Mouse (Mus musculus): ENCODE measurements at regions not wholly inside any gene's neighbourhood (a gene's known extent, or its start where the extent isn't known, plus 50 kb on each side); places are given as distances from the start of the nearest gene placed in this dataset.
A peak's percentile ranks its signal among the peaks of the same experiment; 100 is the strongest.

DNA sequence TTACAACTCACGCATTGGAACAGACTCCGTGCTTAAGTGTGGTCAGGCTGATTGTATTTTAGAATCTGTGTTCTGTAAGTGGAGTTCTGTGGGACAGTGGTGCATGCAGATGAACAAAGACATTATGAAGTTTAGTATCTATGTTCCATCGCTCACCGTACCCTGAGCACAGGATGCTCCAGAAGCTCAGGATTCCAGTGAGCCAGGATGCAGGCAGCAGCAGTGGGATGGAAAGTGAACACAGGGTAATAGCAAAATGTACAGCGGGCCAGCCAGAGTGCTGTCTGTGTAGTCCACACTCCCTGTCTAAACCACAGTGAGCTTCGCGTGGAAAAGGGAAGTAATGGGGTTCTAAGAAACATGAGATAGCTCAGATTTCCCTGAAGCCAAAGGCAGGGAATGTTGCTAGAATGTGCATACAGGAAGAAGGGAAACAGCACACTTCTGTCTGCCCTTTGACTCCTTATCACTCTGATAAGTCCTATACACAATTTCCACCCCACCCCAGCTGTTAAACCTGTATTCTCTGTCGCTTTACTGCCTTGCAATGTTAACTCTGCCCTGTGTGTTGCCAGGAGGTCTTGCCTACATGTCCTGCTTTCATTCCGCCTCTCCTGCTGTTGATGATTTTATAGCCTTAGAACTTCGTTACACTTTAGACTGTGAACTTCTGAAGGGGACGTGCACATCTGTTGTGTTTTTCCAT, 178.3 kb upstream of the Btg1 start:
- no peak for DNase-seq

DNA sequence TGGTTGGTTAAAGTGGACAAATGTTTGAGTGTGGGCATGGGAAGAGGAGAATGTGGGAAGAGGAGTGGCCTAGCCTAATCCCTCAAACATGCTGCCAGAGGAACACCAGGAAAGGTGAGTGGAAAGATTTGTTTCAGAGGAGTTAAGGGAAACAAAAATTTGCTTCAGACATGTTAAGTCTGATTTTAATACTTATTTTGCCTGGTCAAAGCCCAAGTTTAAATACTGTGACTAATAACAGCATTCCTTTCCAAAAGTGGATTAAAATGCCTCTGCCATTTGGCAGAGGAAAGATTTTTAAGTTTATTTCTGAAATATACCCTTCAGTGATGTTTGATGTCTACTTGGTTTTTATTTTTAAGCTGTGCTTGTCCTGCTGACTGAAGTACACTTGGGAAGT, 174.6 kb upstream of the Btg1 start:
- DNase-seq: no peak

DNA sequence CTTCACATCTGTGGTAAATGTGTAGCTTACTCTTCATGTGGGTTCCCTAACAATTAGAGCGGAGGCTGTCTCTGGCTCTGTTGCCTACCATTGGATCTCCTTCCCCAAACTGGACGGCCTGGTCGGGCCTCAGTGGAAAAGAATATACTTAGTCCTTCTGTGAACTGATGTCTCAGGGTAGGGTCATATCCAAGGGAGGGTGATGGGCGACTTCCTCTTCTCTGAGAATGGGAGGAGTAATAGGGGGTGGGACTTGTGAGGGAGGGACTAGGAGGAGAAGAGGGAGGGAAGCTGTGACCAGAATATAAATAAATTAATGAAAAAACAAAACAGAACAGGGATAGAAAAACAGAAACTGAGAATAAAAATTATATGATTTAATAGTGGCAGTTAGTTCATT, 166.5 kb upstream of the Btg1 start:
- DNase-seq: no peak

DNA sequence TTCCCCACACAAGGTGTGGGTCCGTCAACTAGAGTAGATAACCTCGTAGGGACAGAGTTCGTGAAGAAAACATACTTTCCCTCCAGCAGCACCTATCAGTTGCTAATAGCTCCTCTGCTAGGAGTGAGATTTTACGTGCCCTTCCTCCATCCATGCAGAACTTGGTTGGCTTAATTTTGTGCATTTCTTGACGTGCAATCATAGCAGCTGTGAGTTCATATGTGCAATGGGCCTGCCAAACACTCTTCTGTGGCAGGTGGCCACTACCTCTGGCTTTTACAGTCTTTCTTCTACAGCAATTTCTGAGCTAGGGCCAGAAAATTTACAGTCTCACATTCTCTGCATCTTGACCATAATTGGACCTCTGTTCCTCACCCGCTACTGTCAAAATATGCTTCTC, 161.9 kb upstream of the Btg1 start:
- DNase-seq: no peak

DNA sequence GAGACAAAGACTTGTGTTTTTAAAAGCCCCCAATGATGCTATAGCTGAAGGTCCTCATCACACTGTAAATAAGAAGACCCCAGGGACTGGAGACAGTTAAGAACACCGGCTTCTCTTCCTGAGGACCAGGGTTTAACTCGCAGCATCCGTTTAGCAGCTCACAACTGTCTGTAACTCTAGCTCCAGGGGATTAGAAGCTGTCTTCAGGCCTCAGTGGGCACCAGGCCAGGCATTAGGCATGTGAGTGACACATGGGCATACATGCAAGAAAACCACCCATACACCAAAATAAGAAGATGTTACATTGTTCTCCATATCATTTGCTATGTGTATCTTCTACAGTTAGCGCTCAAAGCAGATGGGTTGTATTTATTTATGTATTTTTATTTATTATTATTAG, 158.3 kb upstream of the Btg1 start:
- no peak for DNase-seq

DNA sequence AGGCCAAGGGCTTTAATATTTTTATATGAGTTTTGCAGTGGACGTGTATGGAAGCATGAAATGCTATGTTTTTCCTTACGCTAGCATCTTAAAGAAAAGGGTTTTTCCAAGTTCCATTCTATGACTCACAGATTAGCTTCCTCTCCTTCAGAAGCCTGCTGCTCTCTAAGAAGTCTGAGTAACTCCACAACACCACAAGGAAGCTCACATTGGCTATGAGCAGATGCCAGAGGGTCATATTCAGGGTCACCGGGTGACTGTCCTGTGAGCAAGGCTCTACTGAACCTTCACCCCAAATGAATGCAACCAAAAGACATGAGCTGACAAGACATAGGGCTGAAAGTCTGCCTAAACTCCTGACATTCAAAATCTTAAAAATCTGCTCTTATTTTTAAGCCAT, 157.6 kb upstream of the Btg1 start:
- no peak for DNase-seq

DNA sequence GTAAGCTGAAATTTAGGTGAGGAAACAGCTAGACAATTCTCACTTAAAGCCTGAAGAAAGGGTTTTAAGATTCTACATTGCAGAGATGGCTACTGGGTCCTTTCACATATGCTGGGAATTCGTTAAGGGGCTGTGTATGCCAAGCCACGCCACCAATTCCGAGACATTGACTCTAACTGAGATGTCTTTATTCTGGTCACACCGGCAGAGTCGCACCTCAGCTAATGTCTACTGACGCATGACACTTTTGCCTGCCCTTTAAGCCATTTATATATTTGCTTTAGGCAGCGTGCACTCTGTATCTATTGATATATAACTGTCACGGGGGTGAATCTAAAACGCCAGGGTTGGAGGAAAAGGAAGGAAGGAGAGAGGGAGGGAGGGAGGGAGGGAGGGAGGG, 156.7 kb upstream of the Btg1 start:
- no peak for DNase-seq

DNA sequence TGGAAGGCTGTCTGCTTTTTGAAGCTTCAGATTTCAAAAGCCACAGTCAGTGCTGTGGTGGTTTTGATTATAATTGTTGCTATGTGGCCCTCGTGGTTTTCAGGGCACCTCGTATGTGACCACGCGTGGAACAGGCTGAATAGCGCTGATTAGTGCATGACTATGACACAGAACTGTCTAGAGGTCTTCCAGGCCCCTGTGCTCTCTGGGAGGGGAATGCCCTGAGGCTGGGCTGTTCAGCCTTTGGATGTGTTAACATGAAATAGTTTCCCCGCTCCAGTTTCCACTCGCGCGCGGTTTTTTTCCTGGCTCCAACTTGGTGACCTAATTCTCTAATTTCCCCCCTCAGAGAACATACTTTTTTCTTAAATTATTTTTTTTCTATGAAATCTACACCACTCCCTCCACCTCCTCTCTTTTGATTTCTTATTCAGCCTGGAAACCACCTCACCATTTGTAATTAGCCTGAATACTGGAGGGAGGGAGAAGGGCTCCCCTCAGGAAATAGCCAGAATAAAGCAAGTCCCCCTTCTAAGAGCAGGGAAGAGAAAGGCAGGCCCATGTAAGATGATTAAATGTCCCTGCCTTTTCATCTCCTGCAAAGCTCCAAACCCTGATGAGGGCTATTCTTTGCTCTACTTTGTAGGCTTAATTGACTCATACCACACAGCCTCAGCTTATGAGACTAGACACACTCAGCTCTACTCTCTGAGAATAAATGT, 156.0 kb upstream of the Btg1 start:
- DNase-seq: no peak

DNA sequence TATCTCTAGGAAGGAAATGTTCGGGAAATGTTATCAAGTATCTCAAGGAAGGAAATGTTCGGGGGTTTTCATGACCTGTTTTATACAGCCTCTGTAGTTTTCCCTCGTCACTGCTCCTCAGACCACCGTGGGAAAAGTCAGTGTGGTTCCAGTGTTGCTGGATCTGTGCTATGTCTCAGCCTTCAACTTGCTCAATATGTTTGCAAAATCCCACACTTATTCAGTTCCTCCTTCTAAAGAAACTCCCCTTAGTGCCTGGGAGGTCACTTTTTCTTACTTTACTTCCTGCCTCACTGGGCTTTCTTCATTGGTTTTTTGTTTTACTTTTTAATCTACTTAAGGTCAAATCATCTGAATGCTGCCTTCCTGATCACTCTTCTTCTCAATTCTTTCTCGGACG, 150.8 kb upstream of the Btg1 start:
- no peak for DNase-seq

DNA sequence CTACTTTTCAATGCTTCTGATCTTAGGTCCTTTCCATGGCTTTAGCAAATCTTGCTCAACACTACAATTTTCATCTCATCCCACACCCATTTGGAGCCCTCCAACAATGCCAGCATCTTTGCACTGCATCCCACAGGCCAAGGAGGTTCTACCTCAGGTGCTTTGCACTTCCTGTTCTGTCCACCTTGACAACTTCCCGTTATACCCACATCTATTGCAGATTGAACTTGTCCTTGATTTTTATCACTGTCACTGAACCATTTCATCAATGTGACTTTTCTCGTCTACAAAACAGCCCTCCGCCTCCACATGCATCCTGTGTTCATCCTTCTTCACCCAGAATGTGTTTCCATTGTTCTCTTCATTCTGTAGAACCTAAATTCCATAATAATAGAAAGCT, 150.0 kb upstream of the Btg1 start:
- DNase-seq: no peak

DNA sequence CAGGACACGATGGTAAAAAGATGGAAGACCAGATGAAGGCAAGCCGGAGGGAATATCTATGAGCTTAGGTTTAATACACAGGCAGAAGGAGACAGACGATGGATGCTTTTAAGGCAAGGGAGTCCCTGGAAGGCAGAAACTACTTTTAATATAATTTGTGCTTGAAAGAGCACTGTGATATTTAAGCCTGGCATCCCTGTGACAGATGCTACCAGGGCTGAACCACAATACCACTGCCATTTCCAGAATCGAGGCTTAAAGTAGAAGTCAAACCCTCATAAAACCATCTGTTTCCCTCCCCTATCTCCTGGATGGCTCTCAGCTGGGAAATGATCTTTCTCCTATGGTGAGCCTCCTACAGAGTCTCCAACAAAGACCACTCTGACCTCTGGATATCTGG, 149.1 kb upstream of the Btg1 start:
- no peak for DNase-seq

DNA sequence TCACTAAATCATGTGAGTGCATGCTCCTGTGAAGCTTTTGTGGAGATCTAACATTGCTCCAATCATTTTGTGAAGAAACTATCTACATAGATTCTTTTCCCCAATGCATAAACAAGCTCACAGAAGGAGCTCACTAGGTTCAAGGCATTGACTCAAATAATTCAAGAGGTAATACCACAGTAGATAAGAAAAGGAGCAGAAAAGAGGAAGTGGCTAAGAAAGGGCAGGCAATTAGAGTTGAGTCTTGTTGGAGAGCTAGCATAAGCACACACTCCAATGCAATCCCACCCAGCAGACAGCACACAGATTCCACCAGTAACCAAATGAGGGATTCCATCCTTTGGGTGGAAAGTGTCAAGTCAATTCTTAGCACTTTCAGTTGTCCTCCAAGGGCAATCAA, 145.3 kb upstream of the Btg1 start:
- DNase-seq: no peak

DNA sequence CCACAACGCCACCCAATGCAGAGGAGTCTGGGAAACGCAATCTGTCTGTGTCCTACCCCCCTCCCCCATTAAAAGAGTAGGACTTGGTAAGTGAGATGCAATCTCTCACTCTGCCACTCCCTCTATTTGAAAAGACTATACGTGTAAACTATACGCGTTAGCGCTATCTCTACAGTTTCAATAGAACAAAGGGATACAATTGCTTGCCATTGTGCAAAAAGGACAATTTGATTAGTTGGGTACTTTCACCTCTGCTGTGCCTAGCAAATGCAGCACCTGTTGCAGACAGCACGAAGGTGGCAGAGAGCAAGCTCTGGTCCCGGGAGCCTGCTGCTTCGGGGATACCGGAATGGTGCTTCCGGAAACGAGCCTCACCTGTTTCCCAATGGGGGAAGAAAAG, 137.5 kb upstream of the Btg1 start:
- DNase-seq: no peak

DNA sequence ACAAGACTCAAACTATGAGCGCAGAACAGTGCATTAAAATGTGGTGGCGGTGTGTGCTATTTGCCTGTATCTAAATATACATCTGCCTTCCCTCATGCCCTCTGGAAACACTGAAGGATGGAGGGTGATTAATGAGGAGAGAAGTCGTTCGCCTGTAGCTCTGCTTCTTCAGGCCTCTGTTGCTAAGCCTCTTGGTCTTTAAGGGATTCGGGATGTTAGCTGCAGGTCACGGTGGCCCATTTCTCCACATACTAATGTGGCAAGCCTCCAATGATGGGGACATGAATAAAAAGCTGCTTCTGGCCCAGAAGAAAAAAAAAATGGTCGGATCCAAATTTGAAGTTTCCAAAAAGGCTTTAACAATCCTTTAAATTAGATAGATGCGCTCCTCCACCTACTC, 137.0 kb upstream of the Btg1 start:
- DNase-seq: no peak

DNA sequence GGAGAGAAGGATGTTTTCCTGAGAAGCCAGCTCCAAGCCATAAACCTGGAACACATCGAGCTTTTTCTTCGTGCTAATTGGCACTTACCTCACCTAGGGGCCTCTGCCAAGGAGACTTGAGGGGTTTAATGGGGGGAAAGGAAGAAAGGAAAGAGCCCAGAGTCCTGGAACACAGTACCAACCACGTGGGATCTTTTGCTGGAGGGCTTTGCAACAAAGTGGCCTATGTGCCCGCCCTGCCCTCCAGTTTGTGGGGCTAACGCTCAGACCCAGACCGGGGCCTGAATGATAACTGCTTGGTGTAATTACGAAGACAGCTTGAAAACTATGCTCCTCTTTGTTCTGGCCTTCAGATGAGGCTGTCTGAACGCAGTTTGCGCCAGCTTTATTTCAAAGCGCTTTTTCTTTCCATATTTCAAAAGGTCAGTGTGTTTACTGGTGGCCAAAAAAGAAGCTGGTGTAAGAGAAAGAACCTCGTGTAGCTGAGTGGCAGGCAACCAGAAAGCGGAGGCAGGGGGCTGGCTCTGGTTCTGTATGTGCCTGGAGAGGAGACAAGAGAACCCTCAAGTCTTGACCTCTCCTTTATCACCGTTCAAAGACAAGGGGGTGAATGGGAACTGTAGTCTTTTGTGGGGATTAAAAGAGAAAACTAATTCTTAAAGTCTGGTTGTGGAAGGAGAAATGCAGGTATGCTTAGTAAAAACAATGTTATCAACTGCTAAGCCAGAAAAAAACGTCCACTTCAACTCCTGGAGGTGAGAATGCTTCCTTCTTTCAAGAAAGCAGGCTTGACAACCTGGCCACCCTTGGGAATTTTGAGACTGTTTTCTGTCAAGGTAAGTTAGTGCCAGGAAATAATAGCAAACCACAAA, 136.1 kb upstream of the Btg1 start:
- DNase-seq: peak; percentile 35

DNA sequence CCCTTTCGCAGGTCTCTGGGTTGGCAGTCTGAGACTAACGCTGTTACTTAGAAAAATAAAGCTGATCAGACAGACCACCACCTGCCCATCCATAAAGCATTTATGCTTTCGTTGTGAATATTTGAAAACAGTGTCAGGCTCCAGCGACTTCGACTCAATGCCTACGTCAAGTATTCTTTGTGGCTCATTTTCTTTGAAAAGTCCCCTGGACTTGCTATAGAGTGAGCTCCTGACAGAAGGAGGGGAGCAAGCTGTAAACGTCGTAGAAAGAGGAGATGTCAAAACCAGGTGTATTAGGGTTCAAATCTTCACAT, 135.5 kb upstream of the Btg1 start:
- DNase-seq: no peak

DNA sequence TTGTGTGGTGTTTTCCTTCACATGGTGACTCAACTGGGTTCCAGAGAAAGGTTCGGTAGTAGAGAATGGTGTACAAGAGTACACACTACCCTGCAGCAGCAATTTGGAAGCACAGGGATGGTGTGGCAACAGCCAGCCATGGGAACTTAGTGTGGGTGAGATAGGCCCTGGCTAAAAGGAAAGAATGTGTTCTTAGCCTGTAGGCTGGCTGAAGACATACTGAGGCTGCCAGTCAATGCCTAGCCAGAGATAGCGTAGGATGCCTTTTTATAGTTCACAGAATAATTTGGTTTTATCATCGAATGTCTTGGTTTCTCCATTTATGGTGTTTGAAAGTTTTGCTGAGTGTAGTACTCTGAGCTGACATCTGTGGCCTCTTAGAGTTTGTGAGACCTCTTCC, 130.1 kb upstream of the Btg1 start:
- no peak for DNase-seq

DNA sequence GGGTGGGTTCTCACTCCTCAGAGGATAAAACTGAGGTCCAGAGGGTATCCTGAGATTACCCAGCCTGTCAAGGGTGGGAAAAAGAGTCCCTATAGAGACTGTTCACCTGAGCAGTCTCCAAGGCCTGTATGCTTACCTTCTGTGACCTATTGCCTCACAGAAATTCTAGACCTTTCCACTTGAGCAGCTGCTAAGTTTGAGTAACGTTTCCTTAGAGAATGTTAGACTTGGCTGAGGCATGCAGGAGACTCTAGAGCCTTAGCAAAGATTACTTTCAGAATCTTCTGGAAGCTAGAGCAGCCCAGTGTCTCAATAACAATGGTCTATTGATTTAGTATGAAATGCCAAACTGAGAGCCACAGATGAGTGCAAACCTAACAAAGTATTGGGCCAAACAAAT, 123.1 kb upstream of the Btg1 start:
- DNase-seq: no peak

DNA sequence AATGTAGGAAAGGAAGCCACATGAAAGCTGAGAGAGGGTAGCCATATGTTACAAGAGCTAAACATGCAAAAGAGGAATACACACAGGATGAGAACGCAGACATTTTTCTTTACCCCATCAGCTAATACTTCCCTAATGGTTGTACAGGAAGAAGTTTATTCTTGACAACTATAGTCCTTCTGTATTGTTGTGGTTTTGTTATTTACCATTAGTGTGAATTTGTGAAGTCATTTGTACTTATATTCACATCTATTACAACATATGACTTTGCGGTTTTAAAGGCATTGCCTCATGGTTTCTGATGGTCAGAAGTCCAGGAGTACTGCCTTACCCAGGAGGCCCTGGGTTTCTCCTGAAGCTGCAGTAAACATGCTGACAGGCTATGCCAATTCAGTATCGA, 120.1 kb upstream of the Btg1 start:
- no peak for DNase-seq

DNA sequence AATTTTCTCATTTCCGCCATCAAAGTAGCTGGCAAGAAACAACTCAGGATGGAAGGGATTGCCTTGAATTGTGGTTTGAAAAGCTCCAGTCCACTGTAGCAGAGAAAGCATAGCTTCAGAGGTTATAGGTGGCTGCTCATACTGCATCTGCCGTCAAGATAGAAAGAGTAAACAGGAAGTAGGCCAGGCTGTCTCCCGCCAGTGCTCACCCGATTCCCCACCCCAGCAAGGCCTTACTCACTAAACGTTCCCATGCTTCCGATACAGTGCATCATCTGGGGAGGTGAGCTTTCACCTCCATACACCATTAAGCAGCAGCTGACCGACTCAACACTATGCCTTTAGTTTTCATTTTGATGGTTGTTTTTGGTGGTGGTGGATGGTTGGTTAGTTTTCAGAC, 119.3 kb upstream of the Btg1 start:
- DNase-seq: no peak

DNA sequence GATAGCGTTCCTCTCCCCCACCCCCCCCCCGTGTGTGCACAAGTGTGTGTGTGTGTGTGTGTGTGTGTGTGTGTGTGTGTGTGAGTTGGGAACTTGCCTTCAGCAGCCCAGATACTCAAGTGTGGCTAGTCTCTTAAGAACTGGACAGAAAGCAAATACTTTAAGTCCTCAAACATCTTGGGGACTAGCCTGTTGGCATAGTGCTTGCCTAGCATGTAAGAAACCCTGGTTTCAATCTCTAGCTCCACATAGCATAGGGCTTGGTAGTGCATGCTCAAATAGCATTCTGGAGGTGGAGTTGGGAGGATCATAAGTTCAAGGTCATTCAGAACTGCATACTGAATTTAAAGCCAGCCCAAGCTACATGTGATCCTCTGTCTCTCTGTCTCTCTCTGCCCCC, 117.5 kb upstream of the Btg1 start:
- DNase-seq: no peak

DNA sequence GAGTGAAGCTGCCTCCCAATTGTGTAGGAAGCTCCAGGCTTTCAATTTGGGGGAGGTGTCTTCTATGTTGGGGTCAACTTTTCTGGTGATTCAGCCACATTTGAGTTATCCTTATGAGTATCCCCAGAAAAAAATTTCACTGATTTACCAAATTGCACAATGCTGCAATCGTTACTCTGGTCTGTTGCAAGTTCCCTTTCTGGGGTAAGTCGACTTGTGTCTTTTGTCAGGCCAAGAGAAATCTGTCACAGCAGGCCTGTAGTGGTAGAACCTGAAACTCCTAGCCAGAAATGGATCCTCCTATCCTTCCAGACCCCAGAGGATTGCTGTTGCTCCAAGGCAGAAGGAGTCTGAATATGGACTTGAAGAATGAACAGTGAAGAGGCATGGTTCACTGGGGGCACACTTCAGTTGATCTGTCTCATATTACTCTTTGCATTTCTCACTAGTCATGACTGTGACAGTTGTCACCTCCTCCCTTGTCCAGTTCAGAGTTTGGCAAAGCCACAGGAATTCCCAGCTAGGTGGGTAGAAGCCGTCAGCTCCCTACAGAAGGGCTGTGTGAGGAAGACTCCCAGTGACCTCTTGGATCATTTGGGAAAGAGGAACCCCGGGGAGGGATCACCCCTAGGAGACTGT, 114.6 kb upstream of the Btg1 start:
- DNase-seq: no peak

DNA sequence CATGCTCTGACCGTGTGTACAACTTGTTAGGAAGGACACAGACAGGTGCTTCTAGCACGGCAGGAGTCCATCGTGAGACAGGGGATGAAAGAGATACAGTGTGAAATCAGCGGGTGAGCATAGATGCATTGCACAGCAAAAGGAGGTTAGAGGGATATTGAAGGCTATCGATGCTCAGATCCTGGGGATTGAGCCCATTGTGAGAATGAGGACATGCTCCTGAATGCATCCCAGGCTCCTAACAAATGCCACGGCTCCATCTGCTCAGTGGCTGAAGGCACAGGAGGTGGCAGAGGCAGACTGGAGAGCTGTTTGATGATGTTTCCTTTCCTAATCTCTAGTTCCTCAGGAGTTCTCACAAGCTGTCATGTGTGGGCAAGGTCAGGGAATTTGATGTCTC, 114.1 kb upstream of the Btg1 start:
- peak; percentile 91 for DNase-seq

DNA sequence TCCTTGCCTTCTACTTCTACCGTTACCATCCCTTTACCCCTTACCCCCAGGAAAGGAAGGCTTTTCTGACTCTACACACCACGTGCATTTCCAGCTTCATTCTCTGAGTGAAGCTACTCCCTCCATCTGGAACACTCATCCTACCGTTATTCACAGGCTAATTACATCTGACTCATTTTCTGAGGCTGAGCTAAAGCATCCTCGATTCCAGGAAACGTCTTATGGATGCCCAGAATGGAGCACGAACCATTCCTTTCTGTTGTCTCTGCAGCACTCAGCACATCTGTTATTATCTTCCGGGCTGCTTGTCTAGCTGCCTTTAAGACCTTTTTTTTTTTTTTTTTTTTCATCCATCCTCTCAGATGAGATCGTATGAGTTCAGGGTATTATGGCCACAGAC, 112.5 kb upstream of the Btg1 start:
- DNase-seq: no peak

Data from cerebellum, adult 9-10 months (tissue).